In genomic region chr4:62406133-62406532, GRCm38 (mm10) we compare ENCODE assay signal across 20 mouse cellular contexts. TPM values are rescaled to one million over a fixed set of nuclear protein-coding genes. Genes with fewer than 3 reads are reported as not detected.
A peak's percentile ranks its signal among the peaks of the same experiment; 100 is the strongest.
DNase-seq lines count a peak whose midpoint lies in the region; ATAC-seq and TF ChIP-seq lines count a peak whose summit lies in the region.
"Had no signal": no experiment of that assay in that cellular context is flagged by ENCODE, and none has a peak within 500 bp of the region (broad histone marks: within the 10 kb centered on the region; RNA-seq: fewer than 3 reads in every experiment).

No protein-coding gene starts in this region.

- H3K4me3 ChIP-seq in forebrain, embryonic 12.5 days (replicated peaks), result no peak overlapping the region
- H3K4me3 ChIP-seq in forebrain, embryonic 15.5 days, result no peak overlapping the region
- H3K4me3 ChIP-seq in limb, embryonic 12.5 days (replicated peaks), result no peak overlapping the region
- H3K4me3 ChIP-seq in limb, embryonic 10.5 days, result no peak overlapping the region
- peak overlapping the region; percentile 41; the same call in 1 of the 2 replicates for H3K4me3 ChIP-seq in E14TG2a.4 (replicated peaks; ENCODE audit: low read length)
- no peak overlapping the region for H3K4me3 ChIP-seq in embryonic facial prominence, embryonic 14.5 days (ENCODE audit: low read depth, low read length)
- H3K4me3 ChIP-seq: left cerebral cortex, adult 2 months had no signal

- WGBS in forebrain, embryonic 12.5 days, result 84% methylated on average over 4 of the region's 4 CpGs
- WGBS in forebrain, embryonic 15.5 days, result 81% methylated on average over 4 of the region's 4 CpGs
- 93% methylated on average over 4 of the region's 4 CpGs for WGBS in limb, embryonic 12.5 days
- 87% methylated on average over 4 of the region's 4 CpGs for WGBS in limb, embryonic 10.5 days
- 82% methylated on average over 4 of the region's 4 CpGs for WGBS in embryonic facial prominence, embryonic 14.5 days

- no peaks in the 10 kb centered on the region for H3K9me3 ChIP-seq in forebrain, embryonic 12.5 days
- no peaks in the 10 kb centered on the region for H3K9me3 ChIP-seq in forebrain, embryonic 15.5 days
- no peaks in the 10 kb centered on the region for H3K9me3 ChIP-seq in limb, embryonic 12.5 days
- no peaks in the 10 kb centered on the region for H3K9me3 ChIP-seq in limb, embryonic 10.5 days (replicated peaks)
- peaks cover 7% of the 10 kb centered on the region; the same call in 1 of the 2 replicates for H3K9me3 ChIP-seq in E14TG2a.4 (ENCODE audit: low read length)
- no peaks in the 10 kb centered on the region for H3K9me3 ChIP-seq in embryonic facial prominence, embryonic 14.5 days (ENCODE audit: control insufficient read depth, low read length)

- DNase-seq in limb, embryonic 10.5 days (ENCODE audit: low spot score), result no peak
- DNase-seq in embryonic facial prominence, embryonic 14.5 days (ENCODE audit: low spot score), result no peak
- DNase-seq: adrenal gland, postnatal 36 days; cerebellum, adult 2 months; kidney, adult 18-20 months; kidney, postnatal 25 days; lung, embryonic 14.5 days; retina, postnatal 1 day had no signal

- H3K4me2 ChIP-seq in forebrain, embryonic 12.5 days, result peak overlapping the region; percentile 22; the same call in 1 of the 2 replicates
- no peak overlapping the region for H3K4me2 ChIP-seq in forebrain, embryonic 15.5 days (replicated peaks)
- 0 out of 2 replicates have a peak overlapping the region, but pooled peaks have one; percentile 17 for H3K4me2 ChIP-seq in limb, embryonic 12.5 days
- H3K4me2 ChIP-seq in embryonic facial prominence, embryonic 14.5 days (ENCODE audit: low read depth, low read length), result 0 out of 2 replicates have a peak overlapping the region, but pooled peaks have one; percentile 63

- no peak overlapping the region for H3K9ac ChIP-seq in forebrain, embryonic 12.5 days
- H3K9ac ChIP-seq in forebrain, embryonic 15.5 days (replicated peaks), result no peak overlapping the region
- no peak overlapping the region; the same call in 1 of the 2 replicates for H3K9ac ChIP-seq in limb, embryonic 12.5 days (replicated peaks)
- H3K9ac ChIP-seq in embryonic facial prominence, embryonic 14.5 days (ENCODE audit: low read depth, low read length), result no peak overlapping the region
- H3K9ac ChIP-seq: lung, embryonic 14.5 days had no signal

- peaks cover 17% of the 10 kb centered on the region for H3K36me3 ChIP-seq in forebrain, embryonic 12.5 days (replicated peaks)
- H3K36me3 ChIP-seq in forebrain, embryonic 15.5 days, result peaks cover 22% of the 10 kb centered on the region
- H3K36me3 ChIP-seq in limb, embryonic 12.5 days, result peaks cover 39% of the 10 kb centered on the region
- peaks cover 58% of the 10 kb centered on the region for H3K36me3 ChIP-seq in limb, embryonic 10.5 days
- H3K36me3 ChIP-seq in E14TG2a.4 (ENCODE audit: insufficient read depth, low read length), result peaks cover 59% of the 10 kb centered on the region
- peaks cover 40% of the 10 kb centered on the region for H3K36me3 ChIP-seq in embryonic facial prominence, embryonic 14.5 days (ENCODE audit: control insufficient read depth, insufficient read depth, low read length)

- no peak for TF ChIP-seq CTCF in E14TG2a.4 (conservative IDR thresholded peaks at IDR 0.05; ENCODE audit: low read length)

- no peak for ATAC-seq in forebrain, embryonic 12.5 days (ENCODE audit: low FRiP score)
- ATAC-seq in forebrain, embryonic 15.5 days (replicated peaks), result no peak
- ATAC-seq in limb, embryonic 12.5 days (ENCODE audit: insufficient number of reproducible peaks, insufficient read depth, low FRiP score, low TSS enrichment, low read depth), result no peak
- no peak for ATAC-seq in embryonic facial prominence, embryonic 14.5 days (ENCODE audit: low read depth)
- no peak for ATAC-seq in monocyte, adult 5-6 weeks (replicated peaks; ENCODE audit: insufficient number of reproducible peaks, low FRiP score, low TSS enrichment, poor library complexity, severe bottlenecking)
- ATAC-seq in megakaryocyte-erythroid progenitor cell, adult 5-6 weeks (replicated peaks; ENCODE audit: low FRiP score, low TSS enrichment, poor library complexity, severe bottlenecking), result no peak

- H3K27ac ChIP-seq in forebrain, embryonic 12.5 days, result no peak overlapping the region
- H3K27ac ChIP-seq in forebrain, embryonic 15.5 days (replicated peaks), result no peak overlapping the region
- no peak overlapping the region for H3K27ac ChIP-seq in limb, embryonic 12.5 days
- H3K27ac ChIP-seq in limb, embryonic 10.5 days, result no peak overlapping the region
- H3K27ac ChIP-seq in embryonic facial prominence, embryonic 14.5 days (replicated peaks; ENCODE audit: low read depth, low read length), result no peak overlapping the region
- H3K27ac ChIP-seq: left cerebral cortex, adult 2 months; macrophage had no signal

- no peaks in the 10 kb centered on the region for H3K27me3 ChIP-seq in forebrain, embryonic 12.5 days
- H3K27me3 ChIP-seq in forebrain, embryonic 15.5 days, result no peaks in the 10 kb centered on the region
- no peaks in the 10 kb centered on the region for H3K27me3 ChIP-seq in limb, embryonic 12.5 days
- no peaks in the 10 kb centered on the region for H3K27me3 ChIP-seq in limb, embryonic 10.5 days (ENCODE audit: low read depth, poor library complexity, severe bottlenecking)
- no peaks in the 10 kb centered on the region for H3K27me3 ChIP-seq in E14TG2a.4 (ENCODE audit: insufficient read depth, low read length)
- H3K27me3 ChIP-seq in embryonic facial prominence, embryonic 14.5 days (replicated peaks; ENCODE audit: control insufficient read depth, insufficient read depth, low read length), result no peaks in the 10 kb centered on the region

- H3K4me1 ChIP-seq in forebrain, embryonic 12.5 days, result peaks cover 34% of the 10 kb centered on the region
- H3K4me1 ChIP-seq in forebrain, embryonic 15.5 days, result peaks cover 44% of the 10 kb centered on the region
- peaks cover 24% of the 10 kb centered on the region for H3K4me1 ChIP-seq in limb, embryonic 12.5 days (replicated peaks)
- H3K4me1 ChIP-seq in limb, embryonic 10.5 days, result peaks cover 26% of the 10 kb centered on the region
- H3K4me1 ChIP-seq in E14TG2a.4 (replicated peaks; ENCODE audit: low read depth, low read length), result peaks cover 48% of the 10 kb centered on the region
- H3K4me1 ChIP-seq in embryonic facial prominence, embryonic 14.5 days (ENCODE audit: control insufficient read depth, insufficient read depth, low read length), result peaks cover 19% of the 10 kb centered on the region; the same call in 1 of the 2 replicates

RNA-seq across cellular contexts. Expression of gene Cdc26, which starts 2.3 kb away (rescaled TPM):
- polyA plus RNA-seq in forebrain, embryonic 12.5 days (2016; fragmentation: Nextera tagmentation; extraction: Ambion mirVana), result 173 and 178 TPM in 2 replicates
- 104 and 125 TPM in 2 replicates for polyA plus RNA-seq in forebrain, embryonic 15.5 days (2015; fragmentation: Nextera tagmentation; extraction: Ambion mirVana)
- polyA plus RNA-seq in limb, embryonic 12.5 days (2016; fragmentation: Nextera tagmentation; extraction: Ambion mirVana), result 208 and 226 TPM in 2 replicates
- polyA plus RNA-seq in limb, embryonic 10.5 days (2016; fragmentation: Nextera tagmentation; extraction: Ambion mirVana), result 223 and 233 TPM in 2 replicates
- 167 and 176 TPM in 2 replicates for polyA plus RNA-seq in embryonic facial prominence, embryonic 14.5 days (2014; fragmentation: Nextera tagmentation; extraction: Ambion mirVana)
- total RNA-seq in monocyte, adult 5-6 weeks (2017), result 40.8 to 57.0 TPM (median 49.4 TPM) in 3 replicates
- total RNA-seq in megakaryocyte-erythroid progenitor cell, adult 5-6 weeks (2014; fragmentation: Nextera tagmentation), result 115 and 170 TPM in 2 replicates
- 121 and 186 TPM in 2 replicates for total RNA-seq in megakaryocyte-erythroid progenitor cell, adult 5-6 weeks (2017)

RNA-seq across cellular contexts. Expression of gene Prpf4, which starts 2.5 kb away (rescaled TPM):
- 25.8 and 27.8 TPM in 2 replicates for polyA plus RNA-seq in forebrain, embryonic 12.5 days (2016; fragmentation: Nextera tagmentation; extraction: Ambion mirVana)
- polyA plus RNA-seq in forebrain, embryonic 15.5 days (2015; fragmentation: Nextera tagmentation; extraction: Ambion mirVana), result 17.8 and 19.5 TPM in 2 replicates
- polyA plus RNA-seq in limb, embryonic 12.5 days (2016; fragmentation: Nextera tagmentation; extraction: Ambion mirVana), result 31.8 and 33.3 TPM in 2 replicates
- 38.4 and 38.6 TPM in 2 replicates for polyA plus RNA-seq in limb, embryonic 10.5 days (2016; fragmentation: Nextera tagmentation; extraction: Ambion mirVana)
- 16.4 and 17.9 TPM in 2 replicates for polyA plus RNA-seq in embryonic facial prominence, embryonic 14.5 days (2014; fragmentation: Nextera tagmentation; extraction: Ambion mirVana)
- 10.7 to 14.9 TPM (median 11.4 TPM) in 3 replicates for total RNA-seq in monocyte, adult 5-6 weeks (2017)
- 18.3 and 29.0 TPM in 2 replicates for total RNA-seq in megakaryocyte-erythroid progenitor cell, adult 5-6 weeks (2014; fragmentation: Nextera tagmentation)
- 22.0 and 25.4 TPM in 2 replicates for total RNA-seq in megakaryocyte-erythroid progenitor cell, adult 5-6 weeks (2017)

RNA-seq across cellular contexts. Expression of gene Rnf183, which starts 28.9 kb away (rescaled TPM):
- polyA plus RNA-seq in forebrain, embryonic 12.5 days (2016; fragmentation: Nextera tagmentation; extraction: Ambion mirVana), result not detected in 2 replicates
- 0.32 TPM in 1 of 2 replicates, not detected in the other for polyA plus RNA-seq in forebrain, embryonic 15.5 days (2015; fragmentation: Nextera tagmentation; extraction: Ambion mirVana)
- not detected in 2 replicates for polyA plus RNA-seq in limb, embryonic 12.5 days (2016; fragmentation: Nextera tagmentation; extraction: Ambion mirVana)
- polyA plus RNA-seq in limb, embryonic 10.5 days (2016; fragmentation: Nextera tagmentation; extraction: Ambion mirVana), result not detected in 2 replicates
- 0.14 and 0.97 TPM in 2 replicates for polyA plus RNA-seq in embryonic facial prominence, embryonic 14.5 days (2014; fragmentation: Nextera tagmentation; extraction: Ambion mirVana)
- total RNA-seq in monocyte, adult 5-6 weeks (2017), result not detected in 3 replicates
- total RNA-seq in megakaryocyte-erythroid progenitor cell, adult 5-6 weeks (2014; fragmentation: Nextera tagmentation), result not detected in 2 replicates
- total RNA-seq in megakaryocyte-erythroid progenitor cell, adult 5-6 weeks (2017), result not detected in 2 replicates
- total RNA-seq: gastrocnemius, adult 8-10 months; heart, adult 8-10 months; heart, postnatal 25 days; left cerebral cortex, adult 2 months had no signal
- polyA plus RNA-seq: limb, embryonic 11.5 days; lung, embryonic 14.5 days; macrophage had no signal

RNA-seq across cellular contexts. Expression of gene Slc31a1, which starts 45.6 kb away (rescaled TPM):
- 48.7 and 49.0 TPM in 2 replicates for polyA plus RNA-seq in forebrain, embryonic 12.5 days (2016; fragmentation: Nextera tagmentation; extraction: Ambion mirVana)
- 39.2 and 40.4 TPM in 2 replicates for polyA plus RNA-seq in forebrain, embryonic 15.5 days (2015; fragmentation: Nextera tagmentation; extraction: Ambion mirVana)
- polyA plus RNA-seq in limb, embryonic 12.5 days (2016; fragmentation: Nextera tagmentation; extraction: Ambion mirVana), result 42.8 and 48.6 TPM in 2 replicates
- polyA plus RNA-seq in limb, embryonic 10.5 days (2016; fragmentation: Nextera tagmentation; extraction: Ambion mirVana), result 42.2 and 48.7 TPM in 2 replicates
- 46.5 and 49.0 TPM in 2 replicates for polyA plus RNA-seq in embryonic facial prominence, embryonic 14.5 days (2014; fragmentation: Nextera tagmentation; extraction: Ambion mirVana)
- 10.2 to 14.9 TPM (median 13.8 TPM) in 3 replicates for total RNA-seq in monocyte, adult 5-6 weeks (2017)
- total RNA-seq in megakaryocyte-erythroid progenitor cell, adult 5-6 weeks (2014; fragmentation: Nextera tagmentation), result 19.4 and 22.7 TPM in 2 replicates
- total RNA-seq in megakaryocyte-erythroid progenitor cell, adult 5-6 weeks (2017), result 19.7 and 21.2 TPM in 2 replicates

RNA-seq across cellular contexts. Expression of gene Fkbp15, which starts 45.8 kb away (rescaled TPM):
- polyA plus RNA-seq in forebrain, embryonic 12.5 days (2016; fragmentation: Nextera tagmentation; extraction: Ambion mirVana), result 23.7 and 24.0 TPM in 2 replicates
- polyA plus RNA-seq in forebrain, embryonic 15.5 days (2015; fragmentation: Nextera tagmentation; extraction: Ambion mirVana), result 22.8 and 23.6 TPM in 2 replicates
- polyA plus RNA-seq in limb, embryonic 12.5 days (2016; fragmentation: Nextera tagmentation; extraction: Ambion mirVana), result 23.2 and 24.6 TPM in 2 replicates
- 16.4 and 19.6 TPM in 2 replicates for polyA plus RNA-seq in limb, embryonic 10.5 days (2016; fragmentation: Nextera tagmentation; extraction: Ambion mirVana)
- polyA plus RNA-seq in embryonic facial prominence, embryonic 14.5 days (2014; fragmentation: Nextera tagmentation; extraction: Ambion mirVana), result 25.2 and 28.3 TPM in 2 replicates
- 94.1 to 128 TPM (median 123 TPM) in 3 replicates for total RNA-seq in monocyte, adult 5-6 weeks (2017)
- total RNA-seq in megakaryocyte-erythroid progenitor cell, adult 5-6 weeks (2014; fragmentation: Nextera tagmentation), result 29.0 and 33.9 TPM in 2 replicates
- total RNA-seq in megakaryocyte-erythroid progenitor cell, adult 5-6 weeks (2017), result 37.6 and 48.6 TPM in 2 replicates
